Mouse (Mus musculus) lung, embryonic 14.5 days (tissue): ENCODE measurements around the gene Sypl2. TPM values are rescaled to one million over a fixed set of nuclear protein-coding genes. Genes with fewer than 3 reads are reported as not detected.

Experiments used
- ATAC-seq: fragments of 200-750 bp; cut with Nextera tagmentation; 2 replicates; pipeline ENCODE4 v1.8.0; 2017; ENCODE audit warnings: mild to moderate bottlenecking, moderate TSS enrichment, moderate library complexity; ENCODE audit not compliant: insufficient read depth
- DNase-seq: peaks from one replicate; pipeline ENCODE4 v3.0.0-alpha.2; 2015
- H3K27ac ChIP-seq: fragments of 300-500 bp; sonication (generic); 2 replicates; pipeline ENCODE4 v1.5.1; 2014; ENCODE audit warnings: low read depth, mild to moderate bottlenecking, moderate library complexity
- H3K27me3 ChIP-seq: fragments of 300-500 bp; sonication (generic); 2 replicates; pipeline ENCODE4 v1.6.1; 2014; ENCODE audit warnings: low read length, control low read depth; ENCODE audit not compliant: insufficient read depth
- H3K36me3 ChIP-seq: fragments of 300-500 bp; sonication (generic); 2 replicates; pipeline ENCODE4 v1.6.1; 2014; ENCODE audit warnings: control low read depth; ENCODE audit not compliant: insufficient read depth
- H3K4me1 ChIP-seq: fragments of 300-500 bp; sonication (generic); 2 replicates; pipeline ENCODE4 v1.6.1; 2014; ENCODE audit warnings: antibody characterized with exemption, control low read depth; ENCODE audit not compliant: insufficient read depth
- H3K4me2 ChIP-seq: fragments of 300-500 bp; sonication (generic); 2 replicates; pipeline ENCODE4 v1.6.1; 2014; ENCODE audit warnings: mild to moderate bottlenecking
- H3K4me3 ChIP-seq: fragments of 300-500 bp; sonication (generic); 2 replicates; pipeline ENCODE4 v1.5.1; 2014; ENCODE audit warnings: low read depth, low read length
- H3K9ac ChIP-seq: fragments of 300-500 bp; sonication (generic); 2 replicates; pipeline ENCODE4 v1.6.1; 2014
- H3K9me3 ChIP-seq: fragments of 300-500 bp; sonication (generic); 2 replicates; pipeline ENCODE4 v1.6.1; 2016; ENCODE audit warnings: low read depth, low read length, control low read depth
- CTCF ChIP-seq: IDR thresholded peaks from 2 replicates; pipeline ENCODE4 v1.5.1; 2016; ENCODE audit warnings: antibody characterized with exemption, low read depth
- WGBS: fragments of 180-500 bp; shearing (Covaris S2); extraction: QIAGEN DNeasy Blood & Tissue Kit; methylation state at CpG from one replicate; pipeline ENCODE4 v1.1.7; 2014; 5-methylcytosine and 5-hydroxymethylcytosine counted together
- polyA plus RNA-seq: library from polyadenylated mRNA; unstranded; fragments of >200 nt; fragmentation: Nextera tagmentation; extraction: Ambion mirVana; gene quantifications from 2 replicates; pipeline ENCODE4 v1.2.1, GENCODE M21; 2014

Sypl2 gene
- polyA plus RNA-seq, 1 experiment from 2014 or later: 0.96 TPM

DNA sequence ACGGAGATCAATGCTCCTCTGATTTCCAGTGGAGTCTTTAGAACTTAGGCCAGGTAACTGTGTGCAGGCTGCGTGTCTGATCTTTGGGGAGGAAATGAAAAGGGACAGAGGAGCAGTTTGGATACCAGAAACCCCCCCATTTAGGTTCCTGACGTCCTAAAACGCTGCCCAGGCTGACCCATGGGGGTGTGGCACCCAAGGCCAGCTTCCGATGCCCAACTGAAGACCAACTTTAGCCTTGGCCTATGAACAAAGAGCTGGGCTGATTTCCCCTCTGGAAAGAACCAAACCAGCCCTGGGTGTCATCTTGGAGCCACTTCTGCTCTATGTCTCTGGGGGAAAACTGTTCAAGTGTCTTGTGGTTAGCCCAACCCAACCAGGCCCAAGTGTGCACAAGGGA, 62.4 kb downstream of the Sypl2 start:
- Histone ChIP-seq H3K4me2 (no peak overlapping the region), H3K9ac (no peak overlapping the region), H3K4me1 (peaks cover under 1% of the 10 kb centered on the region; the same call in 1 of the 2 replicates), H3K36me3 (no peaks in the 10 kb centered on the region), H3K4me3 (no peak overlapping the region), H3K9me3 (no peaks in the 10 kb centered on the region), H3K27me3 (no peaks in the 10 kb centered on the region), H3K27ac (no peak overlapping the region)
- DNase-seq (no peak), ATAC-seq (no peak)
- TF ChIP-seq CTCF: no peak
- WGBS: 65% methylated on average over 5 of the region's 5 CpGs

Other genes with a start within 250 kb of the Sypl2 start
- 103 and 116 TPM in 2 replicates for gene Gstm2, start 240.2 kb downstream of the Sypl2 start, polyA plus RNA-seq
- 38.1 and 42.5 TPM in 2 replicates for gene Gstm1, start 208.7 kb downstream of the Sypl2 start, polyA plus RNA-seq
- gene Gstm4, start 181.8 kb downstream of the Sypl2 start, polyA plus RNA-seq: 16.0 and 16.8 TPM in 2 replicates
- gene Ampd2, start 140.0 kb downstream of the Sypl2 start, polyA plus RNA-seq: 31.4 and 37.4 TPM in 2 replicates
- gene Gnat2, start 133.9 kb downstream of the Sypl2 start, polyA plus RNA-seq: 0.50 and 0.97 TPM in 2 replicates
- gene Gnai3, start 80.5 kb downstream of the Sypl2 start, polyA plus RNA-seq: 172 and 178 TPM in 2 replicates
- gene Gpr61, start 71.8 kb downstream of the Sypl2 start, polyA plus RNA-seq: 0.11 TPM in 1 of 2 replicates, not detected in the other
- 2.1 TPM in 2 replicates for gene Amigo1, start 40.3 kb downstream of the Sypl2 start, polyA plus RNA-seq
- gene Cyb561d1, start 25.4 kb downstream of the Sypl2 start, polyA plus RNA-seq: 2.0 TPM in 2 replicates
- 14.0 and 18.1 TPM in 2 replicates for gene Atxn7l2, start 15.7 kb downstream of the Sypl2 start, polyA plus RNA-seq
- gene Psma5, start 30.3 kb upstream of the Sypl2 start, polyA plus RNA-seq: 320 and 323 TPM in 2 replicates
- 32.7 and 33.2 TPM in 2 replicates for gene Sort1, start 57.4 kb upstream of the Sypl2 start, polyA plus RNA-seq
- 0.75 and 4.7 TPM in 2 replicates for gene Mybphl, start 138.3 kb upstream of the Sypl2 start, polyA plus RNA-seq
- gene Psrc1, start 157.2 kb upstream of the Sypl2 start, polyA plus RNA-seq: 76.5 and 79.7 TPM in 2 replicates
- 8.3 and 9.4 TPM in 2 replicates for gene Celsr2, start 188.9 kb upstream of the Sypl2 start, polyA plus RNA-seq
- gene Sars, start 218.6 kb upstream of the Sypl2 start, polyA plus RNA-seq: 118 and 119 TPM in 2 replicates